Mouse (Mus musculus) spleen, postnatal 4 days (tissue): ENCODE data around the gene Sephs2.
A peak's percentile ranks its signal among the peaks of the same experiment; 100 is the strongest.

Source experiments
- DNase-seq, 2 experiments: peaks; one replicate each; pipeline ENCODE4 v3.0.0; 2022; ENCODE audit warnings: low spot score in 2 of 2

Sephs2 gene

GRCm38 (mm10) chr7:127273925-127274789, at the start of gene Sephs2:
Sephs2 (minus strand) TSS chr7:127274055.
- DNase-seq = peak; percentile 94 to 97

GRCm38 (mm10) chr7:127322085-127322484, 48.2 kb upstream of the Sephs2 start:
- DNase-seq = peak in 1 of 2 experiments; percentile 54

GRCm38 (mm10) chr7:127321106-127321505, 47.3 kb upstream of the Sephs2 start:
- DNase-seq = no peak

GRCm38 (mm10) chr7:127313912-127314311, 40.1 kb upstream of the Sephs2 start:
- no peak for DNase-seq

GRCm38 (mm10) chr7:127309951-127310350, 36.1 kb upstream of the Sephs2 start:
- peak in 1 of 2 experiments; percentile 49 for DNase-seq

- peak in 1 of 2 experiments; percentile 45 for DNase-seq
These were observed 35.0 kb upstream of the Sephs2 start for GRCm38 (mm10) chr7:127308887-127309286.

GRCm38 (mm10) chr7:127308431-127308830, 34.6 kb upstream of the Sephs2 start:
- no peak for DNase-seq

- no peak for DNase-seq
These were observed 23.8 kb upstream of the Sephs2 start for GRCm38 (mm10) chr7:127297586-127298193.

- no peak for DNase-seq
These were observed 23.1 kb upstream of the Sephs2 start for GRCm38 (mm10) chr7:127296786-127297555.

GRCm38 (mm10) chr7:127296098-127296497, 22.2 kb upstream of the Sephs2 start, which contains the start of gene Itgal:
Itgal (plus strand) TSS chr7:127296260.
- peak; percentile 59 to 78 for DNase-seq

- no peak for DNase-seq
These were observed 16.3 kb upstream of the Sephs2 start for GRCm38 (mm10) chr7:127290142-127290541.

GRCm38 (mm10) chr7:127289306-127289705, 15.5 kb upstream of the Sephs2 start:
- no peak for DNase-seq

GRCm38 (mm10) chr7:127287940-127288339, 14.1 kb upstream of the Sephs2 start:
- no peak for DNase-seq

GRCm38 (mm10) chr7:127285154-127285553, 11.3 kb upstream of the Sephs2 start:
- DNase-seq = no peak

- no peak for DNase-seq
These were observed 8.3 kb upstream of the Sephs2 start for GRCm38 (mm10) chr7:127282190-127282589.

- DNase-seq = no peak
These were observed 7.3 kb upstream of the Sephs2 start for GRCm38 (mm10) chr7:127281114-127281513.

GRCm38 (mm10) chr7:127280092-127280491, 6.2 kb upstream of the Sephs2 start:
- DNase-seq = no peak

- peak; percentile 64 to 76 for DNase-seq
These were observed 4.5 kb upstream of the Sephs2 start for GRCm38 (mm10) chr7:127278311-127278710.

- no peak for DNase-seq
These were observed 2.7 kb upstream of the Sephs2 start for GRCm38 (mm10) chr7:127276519-127276961.

GRCm38 (mm10) chr7:127273118-127273923, 534 bp downstream of the Sephs2 start:
- DNase-seq = no peak

GRCm38 (mm10) chr7:127272566-127272965, 1.3 kb downstream of the Sephs2 start:
- DNase-seq = no peak
